Mouse (Mus musculus) forebrain, embryonic 16.5 days (tissue): ENCODE measurements around the gene Nr1h2. TPM values are rescaled to one million over a fixed set of nuclear protein-coding genes. Genes with fewer than 3 reads are reported as not detected.

Experiments
- ATAC-seq: fragments of 200-750 bp; cut with Nextera tagmentation; 2 replicates; pipeline ENCODE4 v1.8.0; 2017; ENCODE audit warnings: mild to moderate bottlenecking, moderate library complexity
- H3K27ac ChIP-seq: fragments of 300-500 bp; sonication (generic); 2 replicates; pipeline ENCODE4 v1.5.1; 2014; ENCODE audit warnings: low read length, control low read depth
- H3K27me3 ChIP-seq: fragments of 300-500 bp; sonication (generic); replicated peaks from 2 replicates; pipeline ENCODE4 v1.6.1; 2014; ENCODE audit warnings: low read length; ENCODE audit not compliant: control insufficient read depth, insufficient read depth
- H3K36me3 ChIP-seq: fragments of 300-500 bp; sonication (generic); 2 replicates; pipeline ENCODE4 v1.6.1; 2014; ENCODE audit not compliant: control insufficient read depth, insufficient read depth
- H3K4me1 ChIP-seq: fragments of 300-500 bp; sonication (generic); replicated peaks from 2 replicates; pipeline ENCODE4 v1.6.1; 2014; ENCODE audit warnings: low read length; ENCODE audit not compliant: control insufficient read depth, insufficient read depth
- H3K4me2 ChIP-seq: fragments of 300-500 bp; sonication (generic); 2 replicates; pipeline ENCODE4 v1.6.1; 2014; ENCODE audit warnings: mild to moderate bottlenecking, low read length, control low read depth
- H3K4me3 ChIP-seq: fragments of 300-500 bp; sonication (generic); replicated peaks from 2 replicates; pipeline ENCODE4 v1.5.1; 2014; ENCODE audit warnings: mild to moderate bottlenecking, low read length, control low read depth
- H3K9ac ChIP-seq: fragments of 300-500 bp; sonication (generic); replicated peaks from 2 replicates; pipeline ENCODE4 v1.6.1; 2014; ENCODE audit warnings: low read depth, low read length, control low read depth
- H3K9me3 ChIP-seq: fragments of 300-500 bp; sonication (generic); 2 replicates; pipeline ENCODE4 v1.6.1; 2016; ENCODE audit warnings: low read length; ENCODE audit not compliant: control insufficient read depth
- WGBS: fragments of 180-500 bp; shearing (Covaris S2); extraction: QIAGEN DNeasy Blood & Tissue Kit; methylation state at CpG from one replicate; pipeline ENCODE4 v1.1.7; 2014; 5-methylcytosine and 5-hydroxymethylcytosine counted together
- microRNA-seq: library from miRNA; unstranded; fragments of <30 nt; microRNA quantifications from one replicate; pipeline ENCODE4, GENCODE M21; 2017
- polyA plus RNA-seq: library from polyadenylated mRNA; unstranded; fragments of >200 nt; fragmentation: Nextera tagmentation; extraction: Ambion mirVana; gene quantifications from 2 replicates; pipeline ENCODE4 v1.2.1, GENCODE M21; 2015

Nr1h2 gene
- polyA plus RNA-seq, 1 experiment from 2014 or later = 69.8 TPM

DNA sequence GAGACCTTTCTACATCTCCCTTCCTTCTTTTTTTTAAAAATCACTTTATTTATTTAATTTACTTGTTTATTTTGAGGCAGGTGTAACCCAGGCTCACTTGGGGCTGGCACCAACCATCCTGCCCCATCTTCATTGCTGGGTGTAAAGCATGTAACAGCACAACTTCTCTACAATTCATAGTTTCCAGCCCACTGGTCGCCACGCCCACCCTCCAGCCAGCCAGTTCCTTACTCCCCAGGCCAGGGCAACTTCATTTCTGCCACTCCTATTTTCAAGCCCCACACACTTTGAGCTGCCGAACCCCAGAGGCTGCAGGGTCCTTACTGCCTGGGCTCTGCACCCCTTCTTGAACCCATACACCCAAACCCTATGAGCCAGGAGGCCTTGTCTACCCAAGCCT, 32.8 kb downstream of the Nr1h2 start:
- ATAC-seq = no peak

DNA sequence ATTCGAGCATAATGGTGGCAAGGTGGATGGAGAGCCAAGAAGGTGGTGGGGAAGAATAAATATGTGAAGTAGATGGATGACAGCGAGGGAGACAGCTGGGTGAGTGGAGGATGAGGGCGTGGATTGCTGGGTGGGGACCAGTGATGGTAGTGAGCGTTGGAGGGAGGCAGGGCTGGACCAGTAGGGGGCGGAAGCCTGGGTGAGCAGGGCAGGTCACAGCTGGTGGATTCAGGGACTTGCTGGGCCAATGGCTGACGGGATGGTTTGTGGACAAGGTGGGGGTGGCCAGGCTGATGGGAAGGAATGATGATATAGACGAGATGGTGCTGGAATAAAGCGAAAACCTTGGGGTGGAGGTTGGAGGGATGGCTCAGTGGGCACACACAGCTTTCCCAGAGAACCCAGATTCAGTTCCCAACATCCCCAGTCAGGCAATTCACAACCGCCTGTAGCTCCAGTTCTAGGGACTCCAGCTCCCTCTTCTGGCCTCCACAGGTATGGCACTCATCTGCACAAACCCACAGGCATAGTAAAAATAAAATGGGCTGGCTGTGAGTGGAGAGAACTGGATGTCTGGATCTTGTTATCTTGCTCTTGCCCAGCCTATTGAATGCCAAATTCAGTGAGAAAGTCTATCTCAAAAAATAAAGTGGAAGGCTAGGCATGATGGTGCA, 34.4 kb downstream of the Nr1h2 start:
- 72% methylated on average over 9 of the region's 9 CpGs for WGBS
- ATAC-seq = no peak
- H3K9ac ChIP-seq = no peak overlapping the region
- no peaks in the 10 kb centered on the region for H3K9me3 ChIP-seq
- no peak overlapping the region for H3K4me3 ChIP-seq
- H3K4me1 ChIP-seq = peaks cover 4% of the 10 kb centered on the region
- no peak overlapping the region for H3K27ac ChIP-seq
- peaks cover 16% of the 10 kb centered on the region; the same call in 1 of the 2 replicates for H3K27me3 ChIP-seq
- H3K36me3 ChIP-seq = no peaks in the 10 kb centered on the region
- H3K4me2 ChIP-seq = no peak overlapping the region

More for the DNA sequence above, 32.8 kb downstream of the Nr1h2 start:
- Histone ChIP-seq H3K4me1 (peaks cover 9% of the 10 kb centered on the region), H3K36me3 (no peaks in the 10 kb centered on the region), H3K9ac (no peak overlapping the region), H3K27ac (no peak overlapping the region), H3K27me3 (peaks cover 14% of the 10 kb centered on the region; the same call in 1 of the 2 replicates), H3K9me3 (no peaks in the 10 kb centered on the region), H3K4me3 (no peak overlapping the region), H3K4me2 (no peak overlapping the region)
- WGBS = 69% methylated on average over 3 of the region's 3 CpGs

DNA sequence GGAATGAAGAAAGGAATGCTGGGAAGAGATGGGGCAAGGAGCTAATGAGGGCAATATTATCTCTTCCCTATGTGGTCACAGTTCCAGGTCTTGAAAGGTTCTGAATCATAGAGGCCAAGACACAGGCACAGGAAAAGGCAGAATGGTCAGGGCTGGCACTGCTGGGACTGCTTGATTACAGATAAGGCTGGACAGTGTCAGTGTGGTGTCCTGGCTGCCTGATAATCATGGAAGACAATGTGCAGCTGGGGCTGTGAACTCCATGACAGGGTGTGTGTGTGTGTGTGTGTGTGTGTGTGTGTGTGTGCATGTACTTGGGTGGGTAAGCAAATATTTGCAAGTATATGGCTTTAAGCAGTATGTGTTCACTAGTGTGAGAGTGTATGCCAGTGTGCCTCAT, 46.3 kb downstream of the Nr1h2 start:
- no peak for ATAC-seq
- Histone ChIP-seq H3K9me3 (no peaks in the 10 kb centered on the region), H3K4me1 (no peaks in the 10 kb centered on the region), H3K4me2 (no peak overlapping the region), H3K27me3 (0 out of 2 replicates have a peak, but pooled peaks cover 2% of the 10 kb centered on the region), H3K9ac (no peak overlapping the region), H3K27ac (no peak overlapping the region), H3K4me3 (no peak overlapping the region), H3K36me3 (no peaks in the 10 kb centered on the region)

DNA sequence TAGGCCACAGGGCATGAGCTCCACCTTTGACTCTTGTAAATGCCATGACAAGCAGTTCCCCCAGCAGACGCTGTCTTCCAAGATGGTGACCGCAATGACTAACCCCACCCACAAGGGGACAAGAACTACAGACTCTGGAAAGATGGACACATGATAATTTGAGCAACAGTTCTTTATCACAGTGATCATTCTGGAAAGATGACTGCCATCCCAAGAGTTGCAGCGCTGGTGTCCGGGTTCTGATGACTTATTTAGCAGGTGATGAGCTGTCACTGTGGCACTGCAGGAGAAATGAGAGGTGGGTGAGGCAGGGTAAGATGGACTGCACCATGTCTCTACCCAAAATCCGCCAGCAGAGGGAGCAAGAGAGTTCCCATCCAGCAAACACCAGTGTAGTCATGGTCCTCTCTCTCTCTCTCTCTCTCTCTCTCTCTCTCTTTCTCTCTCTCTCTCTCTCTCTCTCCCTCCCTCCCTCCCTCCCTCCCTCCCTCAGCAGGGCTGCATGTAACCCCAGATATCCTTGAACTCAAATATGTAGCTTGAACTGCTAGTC, 52.1 kb downstream of the Nr1h2 start:
- Histone ChIP-seq H3K9ac (no peak overlapping the region), H3K36me3 (no peaks in the 10 kb centered on the region), H3K4me2 (no peak overlapping the region), H3K27ac (no peak overlapping the region), H3K27me3 (no peaks in the 10 kb centered on the region; the same call in 1 of the 2 replicates), H3K9me3 (no peaks in the 10 kb centered on the region), H3K4me1 (peaks cover 8% of the 10 kb centered on the region), H3K4me3 (no peak overlapping the region)
- 39% methylated on average over 5 of the region's 5 CpGs for WGBS
- peak; percentile 51; the same call in 1 of the 2 replicates for ATAC-seq

DNA sequence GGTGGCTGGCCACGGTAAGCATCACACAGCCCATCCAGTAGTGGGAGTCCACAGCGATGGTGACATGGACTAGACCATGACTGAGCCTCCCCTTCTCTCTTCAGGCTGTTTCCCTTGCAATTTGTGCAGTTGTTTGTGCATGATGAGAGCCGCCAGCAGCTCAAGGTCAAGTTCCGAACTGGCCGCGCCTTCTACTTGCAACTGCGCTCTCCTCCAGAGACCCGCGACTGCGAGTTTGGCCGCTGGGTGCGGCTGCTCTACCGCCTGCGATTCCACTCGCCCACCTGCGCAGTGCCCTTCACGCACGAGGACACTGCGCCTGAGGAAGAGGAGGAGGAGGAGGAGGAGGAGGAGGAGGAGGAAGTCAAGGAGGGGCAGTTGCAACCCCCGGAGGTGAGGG, 53.7 kb downstream of the Nr1h2 start:
- Histone ChIP-seq H3K36me3 (no peaks in the 10 kb centered on the region), H3K4me1 (peaks cover 16% of the 10 kb centered on the region), H3K27me3 (no peaks in the 10 kb centered on the region; the same call in 1 of the 2 replicates), H3K9me3 (no peaks in the 10 kb centered on the region), H3K9ac (no peak overlapping the region), H3K27ac (no peak overlapping the region), H3K4me2 (no peak overlapping the region), H3K4me3 (no peak overlapping the region)
- 58% methylated on average over 15 of the region's 20 CpGs for WGBS
- ATAC-seq = no peak

Small RNAs within 50 kb of the gene (microRNA-seq; reads per million reads assigned to microRNA genes)
- not detected for gene Mir7053

Other genes starting within 250 kb of the Nr1h2 start
- 3.5 and 4.4 TPM in 2 replicates for gene Clec11a, start 247.0 kb downstream of the Nr1h2 start, polyA plus RNA-seq
- gene Shank1, start 243.7 kb downstream of the Nr1h2 start, polyA plus RNA-seq = 20.4 and 26.5 TPM in 2 replicates
- gene Syt3, start 169.8 kb downstream of the Nr1h2 start, polyA plus RNA-seq = 27.2 and 37.2 TPM in 2 replicates
- 0.86 and 2.3 TPM in 2 replicates for gene 1700008O03Rik, start 168.1 kb downstream of the Nr1h2 start, polyA plus RNA-seq
- 10.6 and 12.6 TPM in 2 replicates for gene Lrrc4b, start 124.9 kb downstream of the Nr1h2 start, polyA plus RNA-seq
- gene Aspdh, start 88.6 kb downstream of the Nr1h2 start, polyA plus RNA-seq = 2.6 and 3.7 TPM in 2 replicates
- gene Josd2, start 86.0 kb downstream of the Nr1h2 start, polyA plus RNA-seq = 51.4 and 61.8 TPM in 2 replicates
- gene Emc10, start 57.4 kb downstream of the Nr1h2 start, polyA plus RNA-seq = 120 and 127 TPM in 2 replicates
- gene Fam71e1, start 57.4 kb downstream of the Nr1h2 start, polyA plus RNA-seq = 22.2 and 28.9 TPM in 2 replicates
- 0.05 and 0.12 TPM in 2 replicates for gene Mybpc2, start 29.3 kb downstream of the Nr1h2 start, polyA plus RNA-seq
- not detected in 2 replicates for gene Spib, start 21.9 kb downstream of the Nr1h2 start, polyA plus RNA-seq
- gene Pold1, start 5.1 kb downstream of the Nr1h2 start, polyA plus RNA-seq = 46.1 and 48.0 TPM in 2 replicates
- 0.42 and 1.4 TPM in 2 replicates for gene Napsa, start 18.4 kb upstream of the Nr1h2 start, polyA plus RNA-seq
- 2.8 and 4.0 TPM in 2 replicates for gene Kcnc3, start 36.7 kb upstream of the Nr1h2 start, polyA plus RNA-seq
- 1.6 and 1.7 TPM in 2 replicates for gene Myh14, start 116.9 kb upstream of the Nr1h2 start, polyA plus RNA-seq
- not detected in 2 replicates for gene Izumo2, start 154.8 kb upstream of the Nr1h2 start, polyA plus RNA-seq
- 34.6 and 36.0 TPM in 2 replicates for gene Vrk3, start 194.5 kb upstream of the Nr1h2 start, polyA plus RNA-seq
- 1.1 and 1.8 TPM in 2 replicates for gene Zfp473, start 197.1 kb upstream of the Nr1h2 start, polyA plus RNA-seq